14 mouse cellular contexts compared by ENCODE assay signal in genomic region chrX:80901524-80901923, GRCm38 (mm10).
"Had no signal": no experiment of that assay in that cellular context is flagged by ENCODE, and none has a peak within 500 bp of the region (broad histone marks: within the 10 kb centered on the region; RNA-seq: fewer than 3 reads in every experiment).

No protein-coding gene starts in this region.

- H3K36me3 ChIP-seq: intestine, embryonic 15.5 days; kidney, embryonic 15.5 days; limb, embryonic 13.5 days; stomach, embryonic 15.5 days had no signal

- H3K4me2 ChIP-seq: intestine, embryonic 15.5 days; kidney, embryonic 15.5 days; limb, embryonic 13.5 days; stomach, embryonic 15.5 days had no signal

- H3K9me3 ChIP-seq: intestine, embryonic 15.5 days; kidney, embryonic 15.5 days; limb, embryonic 13.5 days; stomach, embryonic 15.5 days had no signal

- H3K27ac ChIP-seq: intestine, embryonic 15.5 days; kidney, embryonic 15.5 days; limb, embryonic 13.5 days; liver, embryonic 14.5 days; stomach, embryonic 15.5 days had no signal

- H3K27me3 ChIP-seq: intestine, embryonic 15.5 days; kidney, embryonic 15.5 days; limb, embryonic 13.5 days; stomach, embryonic 15.5 days had no signal

- ATAC-seq: intestine, embryonic 15.5 days had no signal

- H3K4me3 ChIP-seq: intestine, embryonic 15.5 days; kidney, embryonic 15.5 days; limb, embryonic 13.5 days; stomach, embryonic 15.5 days had no signal

- H3K9ac ChIP-seq: intestine, embryonic 15.5 days; kidney, embryonic 15.5 days; limb, embryonic 13.5 days; liver, embryonic 14.5 days; stomach, embryonic 15.5 days had no signal

- H3K4me1 ChIP-seq: intestine, embryonic 15.5 days; kidney, embryonic 15.5 days; limb, embryonic 13.5 days; stomach, embryonic 15.5 days had no signal

- DNase-seq: kidney, adult 18-20 months; kidney, postnatal 14 days; layer of hippocampus, adult 9-11 months; layer of hippocampus, postnatal 36 days; left cerebral cortex, postnatal 4 days; lung, adult 18-20 months; right cerebral cortex, postnatal 14 days; thymus, adult 2 months; thymus, postnatal 25 days had no signal
